Mouse (Mus musculus) cortical plate, adult 2 months (tissue): ENCODE data around the gene Crhr2.

Source experiments
- CTCF ChIP-seq: fragments of 200-500 bp; IDR thresholded peaks from 2 replicates; pipeline ENCODE4 v1.5.1; 2011; ENCODE audit warnings: mild to moderate bottlenecking, control low read depth, low read length; ENCODE audit not compliant: insufficient read depth; ENCODE audit errors: extremely low read depth
- POLR2A ChIP-seq: fragments of 200-500 bp; IDR thresholded peaks from 2 replicates; pipeline ENCODE4 v1.6.1; 2011; ENCODE audit warnings: mild to moderate bottlenecking, low read length, control low read depth; ENCODE audit not compliant: insufficient read depth; ENCODE audit errors: extremely low read depth

DNA sequence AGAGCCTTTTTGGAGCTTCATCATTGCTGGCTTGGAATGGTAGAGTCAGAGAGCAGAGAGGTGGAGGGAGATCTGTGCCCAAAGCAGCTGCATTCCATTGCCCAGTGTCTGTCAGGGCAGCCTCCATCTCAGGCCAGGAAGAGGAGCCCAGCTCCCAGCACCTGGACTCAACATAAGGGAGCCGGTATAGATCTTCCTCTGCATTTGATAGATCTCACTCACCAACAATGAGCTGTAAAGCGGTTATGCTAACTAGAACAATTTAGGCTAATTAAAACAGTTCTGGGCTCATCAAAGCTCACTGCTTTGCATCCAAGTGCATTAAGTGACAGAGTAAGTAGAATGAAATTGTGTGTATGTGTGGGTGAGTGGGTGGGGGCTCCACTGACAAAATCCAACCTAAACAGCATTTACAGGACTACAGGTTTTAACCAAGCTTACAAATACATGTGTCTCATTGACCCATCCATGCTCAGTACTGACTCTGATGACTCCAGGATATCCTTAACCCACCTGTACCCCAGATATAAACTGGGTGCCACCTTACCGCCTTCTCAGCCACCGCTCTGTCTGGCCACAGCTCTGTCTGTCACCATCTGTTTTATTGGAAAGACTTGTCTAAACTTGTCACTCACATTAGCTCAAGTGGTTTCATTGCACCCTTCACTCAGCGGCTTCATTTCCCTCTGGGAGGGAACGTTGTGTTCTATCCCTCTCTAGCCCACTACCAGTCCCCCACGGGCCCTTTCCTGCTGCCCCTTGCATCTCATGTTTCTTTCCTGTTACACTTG, 50.4 kb downstream of the Crhr2 start:
- no peak for TF ChIP-seq POLR2A
- TF ChIP-seq CTCF: no peak
